Mouse (Mus musculus): ENCODE measurements around the gene Lgals9.

Lgals9 gene

DNA sequence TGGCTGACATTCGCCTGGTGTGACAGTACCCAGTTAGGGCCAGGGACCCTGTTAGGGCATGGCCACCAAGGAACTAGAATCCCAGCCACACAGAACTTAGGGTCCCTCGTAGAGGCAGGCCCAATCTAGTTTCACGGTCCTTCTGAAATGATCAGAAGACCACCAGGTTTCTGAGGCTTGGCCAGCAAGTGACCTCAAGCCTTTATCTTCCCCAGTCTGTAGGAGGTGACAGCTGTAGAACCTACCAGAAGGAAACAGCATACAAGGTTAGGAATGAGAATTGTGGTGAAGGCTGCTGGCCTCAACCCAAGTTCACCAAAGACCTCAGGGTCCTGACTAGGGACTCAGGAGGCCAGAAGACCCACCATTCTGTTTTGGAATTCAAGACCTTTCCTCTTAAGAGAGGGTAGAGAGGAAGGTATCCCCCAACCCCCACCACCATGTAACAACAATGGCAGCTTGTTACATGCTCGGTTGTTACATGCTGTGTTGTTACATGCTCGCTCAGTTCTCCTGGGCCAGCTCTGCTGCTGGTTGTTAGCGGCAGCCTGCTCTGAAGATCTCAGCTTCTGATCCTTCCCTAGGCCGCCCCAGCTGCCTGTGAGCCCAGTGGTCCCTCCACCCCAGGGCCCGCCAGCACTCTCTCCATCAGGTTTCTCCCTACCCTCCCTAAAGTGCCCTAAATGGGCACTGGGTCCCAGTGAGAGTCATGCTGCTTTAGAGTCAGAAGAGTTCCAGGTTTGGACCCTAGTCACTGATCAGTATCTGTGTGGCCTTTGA lies 7.8 kb downstream of the Lgals9 start:
- DNase-seq (ENCODE audit: low spot score in 2 of 2), result no peak

- DNase-seq (ENCODE audit: low spot score in 2 of 2), result peak; percentile 70 to 78
These were observed 11.2 kb downstream of the Lgals9 start for GRCm38 (mm10) chr11:78973381-78974150.

GRCm38 (mm10) chr11:78972811-78973351 lies 11.9 kb downstream of the Lgals9 start:
- no peak for DNase-seq (ENCODE audit: low spot score in 2 of 2)

GRCm38 (mm10) chr11:78972328-78972727 lies 12.4 kb downstream of the Lgals9 start:
- DNase-seq (ENCODE audit: low spot score in 2 of 2), result no peak

DNA sequence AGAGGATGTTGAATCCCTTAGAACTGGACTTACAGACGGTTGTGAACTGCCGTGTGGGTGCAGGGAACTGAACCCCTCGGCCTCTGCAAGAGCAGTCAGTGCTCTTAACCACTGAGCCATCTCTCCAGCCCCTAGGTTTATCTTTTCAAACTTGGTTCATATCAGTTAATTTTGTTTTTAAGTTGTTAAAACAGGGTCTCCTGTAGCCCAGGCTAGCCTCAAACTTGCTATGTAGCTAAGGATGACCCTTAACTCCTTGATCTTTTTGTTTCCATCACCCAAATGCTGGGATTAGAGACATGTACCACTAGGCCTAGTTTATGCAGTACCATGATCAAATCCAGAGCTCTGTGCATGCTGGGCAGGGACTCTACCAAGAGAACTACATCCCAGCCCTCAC lies 13.0 kb downstream of the Lgals9 start:
- DNase-seq (ENCODE audit: low spot score in 2 of 2), result no peak

- DNase-seq (ENCODE audit: low spot score in 2 of 2), result no peak
These were observed 13.7 kb downstream of the Lgals9 start for GRCm38 (mm10) chr11:78971096-78971495.

DNA sequence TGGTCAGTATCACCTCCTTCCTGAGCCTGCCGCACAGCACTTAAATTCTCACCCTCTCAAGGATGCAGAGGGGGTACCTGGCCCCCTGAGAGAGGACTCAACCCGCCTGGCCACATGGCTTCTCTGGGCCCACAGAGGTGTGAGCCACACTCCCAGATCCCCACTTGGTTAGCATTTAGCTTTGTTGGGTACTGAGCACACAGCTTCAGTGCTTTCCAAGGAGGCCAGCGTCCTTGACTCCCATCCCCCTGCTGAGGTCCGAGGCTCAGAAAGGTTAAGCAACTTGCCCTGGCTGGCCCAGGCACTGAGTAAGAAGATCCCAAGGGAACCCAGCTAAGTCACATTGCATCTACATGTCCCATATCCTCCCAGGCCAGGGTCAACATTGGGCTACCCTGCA lies 16.6 kb downstream of the Lgals9 start:
- DNase-seq (ENCODE audit: low spot score in 2 of 2), result no peak

GRCm38 (mm10) chr11:78967371-78967770 lies 17.4 kb downstream of the Lgals9 start:
- DNase-seq (ENCODE audit: low spot score in 2 of 2), result peak in 1 of 2 experiments; percentile 27

- DNase-seq (ENCODE audit: low spot score in 2 of 2), result no peak
These were observed 23.5 kb downstream of the Lgals9 start for GRCm38 (mm10) chr11:78961221-78961620.

DNA sequence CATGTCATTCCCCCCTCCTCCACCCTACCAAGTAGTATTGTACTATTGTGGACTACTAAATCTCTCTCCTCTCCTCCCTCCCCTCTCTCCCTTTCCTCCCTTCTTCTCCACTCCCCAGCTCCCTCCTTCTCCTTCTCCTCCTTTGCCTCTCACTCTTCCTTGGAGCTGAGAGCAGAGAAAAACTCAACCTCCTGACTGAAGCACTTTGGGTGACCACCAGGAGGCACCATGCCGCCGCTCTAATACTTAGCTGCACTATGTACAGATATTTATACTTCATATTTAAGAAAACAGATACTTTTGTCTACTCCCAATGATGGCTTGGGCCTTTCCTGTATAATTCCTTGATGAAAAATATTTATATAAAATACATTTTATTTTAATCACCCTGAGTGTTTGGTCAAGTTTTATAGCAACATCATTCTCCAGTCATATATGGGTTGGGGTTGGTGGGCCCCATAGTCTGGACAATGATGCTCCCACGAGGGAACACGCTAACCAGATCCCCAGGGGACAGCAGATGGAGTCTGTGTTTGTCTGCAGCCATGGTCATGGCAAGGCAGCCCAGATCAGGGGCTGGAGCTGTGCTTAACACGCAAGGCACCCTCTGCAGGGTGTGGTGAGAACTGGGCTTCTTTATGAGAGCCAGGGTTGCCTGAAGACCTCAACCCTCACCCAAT lies 24.8 kb downstream of the Lgals9 start:
- DNase-seq (ENCODE audit: low spot score in 2 of 2), result no peak

DNA sequence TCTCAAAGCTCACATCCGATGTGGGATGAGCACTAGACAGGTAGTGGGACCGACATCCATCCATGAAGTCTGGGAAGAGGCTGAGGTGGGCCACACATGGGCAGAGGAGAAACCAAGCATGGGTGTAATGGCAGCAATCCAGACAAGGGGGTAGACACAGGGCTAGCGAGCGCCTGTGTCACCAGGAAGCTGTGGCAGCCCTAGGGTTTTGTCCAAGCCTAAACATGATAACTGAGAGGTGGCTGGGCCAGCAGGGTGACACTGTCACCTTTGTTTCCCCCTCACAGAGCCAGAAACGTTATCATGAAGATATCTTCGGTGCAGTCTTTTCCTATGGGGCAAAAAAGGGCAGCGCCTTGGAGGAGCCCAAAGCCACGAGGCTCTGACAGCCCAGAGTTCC lies 25.4 kb downstream of the Lgals9 start:
- DNase-seq (ENCODE audit: low spot score in 2 of 2), result no peak

DNA sequence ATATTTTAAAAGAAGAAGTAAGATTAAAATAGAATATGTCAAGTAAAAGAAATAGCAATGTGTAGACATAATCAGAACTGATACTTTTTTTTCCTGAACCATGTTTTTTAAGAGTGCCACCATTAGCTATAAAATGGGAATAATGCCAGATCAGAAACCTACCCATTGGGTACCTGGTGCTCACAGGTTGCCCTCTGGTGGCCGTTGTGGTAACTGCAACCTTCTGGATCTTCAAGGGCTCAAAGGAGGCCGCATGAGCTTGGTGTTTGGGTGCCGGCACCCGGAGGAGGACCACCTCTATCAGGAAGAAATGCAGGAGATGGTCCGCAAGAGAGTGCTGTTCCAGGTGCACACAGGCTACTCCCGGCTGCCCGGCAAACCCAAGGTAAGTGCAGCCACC lies 28.5 kb downstream of the Lgals9 start:
- peak; percentile 55 to 65 for DNase-seq (ENCODE audit: low spot score in 2 of 2)

DNA sequence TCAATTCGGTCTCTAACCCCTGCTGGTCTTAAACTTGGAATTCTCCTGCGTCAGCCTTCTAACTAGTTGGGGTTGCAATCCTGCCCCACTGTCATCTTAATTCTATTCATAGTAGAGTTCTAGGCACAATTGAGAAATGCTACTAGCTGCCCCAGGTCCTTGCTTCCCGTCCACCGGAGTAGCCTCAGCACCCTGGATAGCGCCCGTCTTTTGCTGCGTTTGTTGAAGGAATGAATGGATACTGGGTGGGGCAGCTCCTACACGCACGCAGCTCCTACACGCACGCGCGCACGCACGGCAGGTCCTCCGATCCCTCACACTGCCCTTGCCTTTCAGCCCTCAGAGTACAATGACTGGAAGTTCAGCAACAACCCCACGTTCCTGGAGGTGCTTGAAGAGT lies 32.3 kb downstream of the Lgals9 start:
- no peak for DNase-seq (ENCODE audit: low spot score in 2 of 2)

GRCm38 (mm10) chr11:78950365-78950764 lies 34.4 kb downstream of the Lgals9 start:
- no peak for DNase-seq (ENCODE audit: low spot score in 2 of 2)

GRCm38 (mm10) chr11:78943083-78943482 lies 41.7 kb downstream of the Lgals9 start:
- no peak for DNase-seq (ENCODE audit: low spot score in 2 of 2)

- peak; percentile 33 to 72 for DNase-seq (ENCODE audit: low spot score in 2 of 2)
These were observed 49.6 kb downstream of the Lgals9 start for GRCm38 (mm10) chr11:78935178-78935577.

DNA sequence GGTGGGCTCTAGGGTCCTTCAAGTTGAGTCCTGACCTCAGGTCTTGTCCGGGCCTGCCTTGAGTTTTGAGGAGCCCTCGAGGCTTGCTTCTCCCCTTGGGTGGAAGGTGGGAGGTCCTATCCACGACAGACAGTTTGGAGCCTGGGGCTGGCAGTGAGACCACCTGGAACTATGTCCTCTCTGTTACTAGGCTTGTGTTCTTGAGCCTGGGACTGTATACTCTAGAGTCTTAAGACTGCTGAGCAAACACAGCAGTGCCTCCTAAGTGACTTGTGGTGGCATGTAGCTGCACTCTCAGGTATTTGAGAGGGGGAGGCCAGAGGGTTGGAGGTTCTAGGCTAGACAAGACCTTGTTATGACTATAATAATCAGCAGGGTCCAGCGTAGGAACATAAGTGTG lies 50.0 kb downstream of the Lgals9 start:
- DNase-seq (ENCODE audit: low spot score in 2 of 2), result no peak

- no peak for DNase-seq (ENCODE audit: low spot score in 2 of 2)
These were observed 50.4 kb downstream of the Lgals9 start for GRCm38 (mm10) chr11:78934307-78934706.

- DNase-seq (ENCODE audit: low spot score in 2 of 2), result peak; percentile 80 to 82
These were observed 55.4 kb downstream of the Lgals9 start for GRCm38 (mm10) chr11:78929345-78929744.

DNA sequence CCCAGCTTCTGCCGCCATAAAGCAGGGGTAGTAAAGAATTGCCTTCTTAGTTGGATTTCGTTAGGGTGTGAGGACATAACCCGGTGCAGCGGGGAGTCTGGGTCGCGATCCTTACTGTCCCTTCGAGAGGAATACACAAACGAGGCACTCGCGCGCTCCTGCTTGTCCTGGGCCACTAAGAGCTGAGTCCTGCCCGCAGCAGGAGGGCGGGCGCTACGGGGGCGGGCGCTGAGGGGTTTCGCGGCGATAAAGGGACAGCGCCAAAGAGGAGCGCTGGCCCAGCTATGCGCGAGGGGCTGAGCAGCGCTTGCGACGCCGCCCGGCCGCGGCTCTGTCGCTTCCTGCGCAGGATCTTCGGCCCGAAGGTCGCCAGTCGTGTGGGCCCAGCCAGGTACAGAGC lies 59.8 kb downstream of the Lgals9 start:
- peak; percentile 7 to 33 for DNase-seq (ENCODE audit: low spot score in 2 of 2)

GRCm38 (mm10) chr11:78924111-78924510 lies 60.6 kb downstream of the Lgals9 start:
- DNase-seq (ENCODE audit: low spot score in 2 of 2), result peak in 1 of 2 experiments; percentile 16
